Mouse (Mus musculus) embryo, embryonic 11.5 days (tissue): ENCODE measurements at regions not wholly inside any gene's neighbourhood (a gene's known extent, or its start where the extent isn't known, plus 50 kb on each side); places are given as distances from the start of the nearest gene placed in this dataset.

Experiments used
- DNase-seq: peaks from one replicate; pipeline ENCODE4 v3.0.0-alpha.2; 2012; ENCODE audit warnings: low read depth, low spot score

DNA sequence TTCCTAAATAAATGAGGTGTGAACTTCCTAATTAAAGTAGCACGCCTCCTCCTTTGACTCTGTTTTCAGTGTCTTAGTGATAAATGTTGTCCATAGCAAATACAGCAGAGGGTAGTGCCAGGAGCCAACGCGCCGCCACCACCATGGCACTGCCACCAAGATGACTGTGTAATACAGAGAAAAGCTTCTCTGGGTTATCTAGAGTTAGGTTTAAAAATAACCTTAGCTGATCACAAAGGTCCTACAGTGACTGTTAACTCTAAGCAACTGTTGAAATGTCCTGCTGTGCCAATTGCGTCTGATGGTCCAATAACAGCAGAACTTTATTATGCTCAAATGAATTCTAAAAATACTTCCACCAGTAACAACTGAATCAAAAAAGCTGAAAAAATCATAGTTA, 186.1 kb upstream of the Hand2 start:
- no peak for DNase-seq

DNA sequence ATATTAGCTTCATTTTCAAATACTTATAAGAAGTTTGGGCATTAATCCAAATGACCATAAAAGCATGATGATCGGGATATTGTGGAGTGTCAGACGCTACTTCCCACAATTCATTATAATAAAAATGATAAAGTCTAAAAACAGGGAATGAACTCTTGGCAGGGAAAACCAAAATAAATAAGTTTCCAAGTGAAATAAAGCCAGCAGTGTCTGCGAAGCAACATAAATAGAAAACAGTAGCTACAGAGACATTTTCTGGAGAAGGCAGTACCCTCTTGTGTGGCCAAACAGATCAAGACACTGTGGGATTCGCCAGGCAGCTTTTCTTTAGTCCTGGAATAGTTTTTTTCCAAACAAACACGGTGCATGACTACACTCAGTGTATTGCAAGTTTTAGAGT, 172.7 kb upstream of the Hand2 start:
- DNase-seq, result no peak

DNA sequence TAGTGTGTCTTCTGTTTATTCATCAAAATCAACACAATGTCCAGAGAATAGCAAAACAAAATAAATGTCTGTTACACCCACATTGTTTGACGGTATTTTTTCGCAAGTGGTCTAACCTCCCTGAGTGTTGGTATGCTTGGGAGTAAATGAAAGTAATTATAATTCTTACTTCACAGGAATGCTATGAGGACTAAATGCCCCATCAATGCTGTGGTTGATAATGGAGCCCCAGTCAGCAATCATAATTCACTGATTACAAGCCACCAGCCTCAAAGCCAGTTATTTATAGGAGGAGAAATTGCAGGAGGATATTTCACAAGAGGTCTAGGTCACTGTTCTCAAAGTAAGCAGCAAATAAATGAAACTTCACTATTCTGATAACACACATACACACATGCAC, 129.6 kb upstream of the Hand2 start:
- DNase-seq, result no peak

DNA sequence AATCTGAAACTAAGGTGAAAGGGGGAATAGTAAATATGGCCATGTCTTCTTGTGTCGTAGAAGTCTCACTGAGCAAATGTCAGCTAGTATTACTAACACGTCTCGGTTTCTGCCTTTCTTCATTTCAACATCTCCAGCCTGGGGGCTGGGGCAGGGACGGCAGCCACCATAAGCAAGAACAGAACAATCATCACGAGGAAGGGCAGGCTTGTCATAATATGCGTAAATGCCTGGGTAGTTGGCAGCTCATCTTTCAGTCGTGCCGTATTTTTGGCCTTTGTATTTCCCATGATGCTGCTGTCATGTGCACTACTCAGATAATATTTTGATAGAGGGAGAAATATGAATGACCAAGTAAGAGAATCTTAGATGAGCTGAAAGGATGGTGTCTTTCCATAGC, 120.5 kb upstream of the Hand2 start:
- no peak for DNase-seq

DNA sequence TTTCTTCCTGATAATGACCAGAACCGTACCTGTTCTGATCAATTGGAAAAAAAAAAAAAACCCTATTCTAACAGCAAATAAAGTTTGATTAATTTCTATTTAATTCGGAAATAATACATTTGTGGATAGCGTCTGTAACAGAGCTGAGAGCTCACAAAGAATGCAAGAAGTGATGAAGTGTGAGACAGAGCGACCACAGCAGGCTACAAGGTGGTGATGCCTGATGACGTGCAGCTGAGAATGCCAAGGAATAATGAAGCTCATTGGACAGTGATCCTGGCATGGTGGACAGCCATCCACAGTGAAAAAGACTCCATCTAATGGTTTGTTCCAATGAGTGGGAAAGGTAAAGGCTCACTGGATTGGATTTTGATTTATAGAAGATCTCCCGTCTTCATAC, 111.2 kb upstream of the Hand2 start:
- DNase-seq, result no peak

DNA sequence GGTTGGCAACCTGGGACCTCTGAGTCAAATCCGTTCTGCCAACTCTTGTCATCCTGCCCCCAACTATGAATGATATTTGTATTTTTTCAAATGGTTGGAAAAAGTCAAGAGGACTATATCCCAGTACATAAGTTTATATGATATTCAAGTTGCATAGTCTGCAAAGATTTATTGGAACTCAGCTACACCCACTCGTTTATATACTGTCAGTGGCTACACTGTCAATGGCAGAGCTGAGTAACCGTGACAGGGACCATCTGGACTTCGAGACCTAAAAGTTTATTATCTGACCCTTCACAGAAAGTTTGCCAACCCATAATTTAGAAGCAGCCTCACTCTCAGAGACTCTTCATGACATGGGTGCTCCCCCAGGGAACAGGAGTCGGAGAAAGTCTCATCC, 107.7 kb upstream of the Hand2 start:
- no peak for DNase-seq

DNA sequence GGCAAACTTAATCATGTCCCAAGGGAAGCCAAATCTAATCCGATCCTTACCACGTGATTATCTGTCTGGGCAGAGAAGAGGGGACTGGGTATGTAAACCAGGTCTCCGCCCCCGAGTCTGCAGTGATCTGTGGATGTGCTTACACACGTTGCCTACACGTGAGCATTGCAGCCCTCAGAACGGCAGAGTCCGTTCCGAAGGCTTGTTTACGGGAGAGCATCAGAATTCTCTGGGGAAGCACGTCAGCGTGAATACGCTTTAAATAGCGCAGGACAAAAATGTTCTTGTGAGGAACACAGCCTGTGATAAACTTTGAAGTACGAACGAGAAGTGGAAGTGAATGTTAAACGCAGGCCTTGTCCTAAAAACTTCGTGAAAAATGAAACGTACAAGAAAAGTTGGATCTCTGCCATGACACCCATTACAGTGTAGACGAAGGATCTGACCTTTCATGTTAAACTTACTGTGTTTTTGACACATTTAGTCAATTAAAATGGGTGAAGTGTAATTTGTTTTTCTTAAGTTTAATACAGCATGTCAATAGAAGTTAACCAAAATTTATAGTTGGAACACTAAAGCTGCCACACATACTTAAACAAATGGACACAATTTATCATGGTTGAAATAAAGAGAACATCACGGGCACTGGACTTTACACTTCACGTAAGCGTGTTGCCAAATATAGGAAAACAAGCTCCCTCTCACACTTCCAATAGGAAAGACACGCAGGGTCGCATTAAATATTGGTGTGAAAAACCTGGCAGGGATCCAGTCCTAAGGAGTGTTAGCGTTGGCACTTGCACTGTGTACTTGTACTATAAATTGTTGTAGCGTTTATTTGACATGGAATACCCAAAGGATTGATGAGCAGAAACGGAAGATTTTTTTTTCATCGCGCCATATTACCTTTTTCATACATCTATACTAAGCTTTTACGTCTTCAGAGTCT, 106.5 kb upstream of the Hand2 start:
- DNase-seq, result no peak

DNA sequence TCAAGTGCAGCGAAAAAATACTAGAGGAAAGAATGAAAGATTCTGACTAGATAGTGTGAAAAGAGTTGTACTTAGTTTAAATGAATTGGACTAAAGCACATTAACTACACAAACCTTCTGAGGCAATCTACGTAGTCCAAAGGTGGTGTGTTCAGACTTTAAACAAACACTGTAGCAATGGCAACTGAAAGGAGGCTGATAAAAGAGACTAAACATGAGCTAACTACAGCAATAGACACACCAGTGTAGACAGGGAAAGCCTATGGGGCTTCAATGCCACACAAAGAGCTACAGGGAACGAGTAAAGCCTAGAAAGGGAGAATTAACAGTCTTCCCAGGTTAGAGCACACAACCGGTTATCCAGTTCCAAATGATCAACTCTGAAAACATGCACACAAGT, 90.2 kb upstream of the Hand2 start:
- no peak for DNase-seq

DNA sequence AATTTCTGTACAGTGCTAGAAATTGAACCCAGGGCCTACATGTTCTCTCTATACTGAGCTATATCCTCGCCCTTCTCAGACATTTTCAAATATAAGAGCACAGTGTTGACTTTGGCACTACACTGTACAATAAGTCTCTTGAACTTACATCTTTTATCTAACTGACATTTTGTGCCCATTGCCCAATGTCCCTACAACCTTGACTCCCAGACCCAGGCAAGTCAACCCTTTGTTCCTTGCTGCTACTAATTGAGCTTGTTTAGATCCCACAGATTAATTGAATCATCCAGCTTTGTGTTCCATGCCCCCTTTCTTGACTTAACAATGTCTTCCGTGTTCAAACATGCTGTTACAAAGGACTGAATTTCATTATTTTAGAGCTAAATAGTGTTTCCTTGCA, 78.5 kb upstream of the Hand2 start:
- no peak for DNase-seq

DNA sequence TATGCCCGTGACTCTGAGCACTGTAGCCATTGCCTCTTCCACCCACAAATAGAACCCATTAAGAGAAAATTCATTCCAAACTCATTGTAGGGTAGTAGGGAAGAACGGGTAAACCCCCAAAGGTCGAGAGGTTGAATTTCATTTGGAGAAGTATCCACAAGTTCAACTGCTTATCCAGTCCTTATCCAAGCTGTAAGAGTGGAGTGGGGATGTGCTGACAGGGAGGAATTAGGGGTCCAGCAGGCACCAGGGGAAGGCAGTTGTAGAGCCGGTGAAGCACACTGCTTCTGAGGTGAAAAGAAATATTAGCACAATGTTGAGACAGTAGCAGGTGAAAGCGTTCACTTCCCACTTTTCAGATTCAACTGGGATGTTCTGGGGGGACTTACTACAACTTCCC, 71.7 kb upstream of the Hand2 start:
- no peak for DNase-seq
